Mouse (Mus musculus) frontal cortex, postnatal 36 days (tissue): ENCODE results near the gene Syn3.
"Not testable (repeated sequence)": the region's sequence is repeated elsewhere in the genome, so short reads cannot be mapped to it uniquely, and the experiment has no call there.

ENCODE experiments used
- DNase-seq, 2 experiments: peaks; one replicate each; pipeline ENCODE4 v3.0.0; 2022; ENCODE audit warnings: low spot score in 2 of 2

Gene Syn3

GRCm38 (mm10) chr10:86498673-86499391 lies at the start of gene Syn3:
Syn3 (minus strand) TSS chr10:86498896.
- peak; percentile 92 to 95 for DNase-seq

DNA sequence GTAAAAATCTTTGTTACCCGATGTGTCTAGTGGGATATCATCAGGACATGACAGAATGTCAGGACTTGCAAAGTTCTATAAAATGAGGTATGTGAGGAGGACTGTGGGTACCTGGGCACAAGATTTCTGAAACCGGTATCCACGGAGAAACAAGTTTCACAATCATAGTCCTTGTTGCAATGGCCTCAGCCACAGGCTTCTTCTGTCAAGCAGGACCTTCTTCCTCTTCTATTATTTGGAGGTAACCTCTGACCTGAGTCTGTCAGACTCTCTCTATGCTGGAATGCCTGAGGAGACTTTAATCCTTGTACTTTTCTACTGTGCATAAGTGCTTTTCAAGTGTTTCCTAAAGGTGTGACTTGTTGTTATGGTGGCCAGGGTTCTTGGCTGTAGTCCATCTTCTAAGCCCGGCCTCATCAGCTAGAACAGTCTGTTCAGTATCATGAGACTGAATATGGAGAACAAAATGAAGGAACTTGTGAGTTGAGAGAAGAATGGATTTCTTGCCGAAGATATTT lies 27.7 kb upstream of the Syn3 start:
- DNase-seq: not testable (repeated sequence)

DNA sequence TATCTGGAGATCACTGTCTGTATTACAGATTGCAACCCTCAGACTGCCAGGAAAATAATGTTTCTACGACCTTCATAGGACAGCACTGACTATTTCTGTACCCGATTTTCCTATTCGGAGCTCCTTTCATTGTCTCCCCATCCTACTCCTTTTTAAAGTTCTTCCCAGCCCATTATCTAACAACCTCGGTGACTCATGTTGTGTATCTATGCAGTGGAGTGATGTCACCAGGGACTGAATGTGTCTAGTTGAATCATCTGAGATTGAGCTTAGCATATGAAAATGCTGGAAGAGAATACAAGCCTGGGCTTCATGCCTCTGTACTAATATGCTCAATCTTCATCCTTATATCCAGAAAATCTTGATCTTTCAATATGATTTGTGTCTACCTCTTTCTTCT lies 15.1 kb upstream of the Syn3 start:
- DNase-seq: no peak

- no peak for DNase-seq
These were observed 12.2 kb upstream of the Syn3 start for GRCm38 (mm10) chr10:86510941-86511340.

DNA sequence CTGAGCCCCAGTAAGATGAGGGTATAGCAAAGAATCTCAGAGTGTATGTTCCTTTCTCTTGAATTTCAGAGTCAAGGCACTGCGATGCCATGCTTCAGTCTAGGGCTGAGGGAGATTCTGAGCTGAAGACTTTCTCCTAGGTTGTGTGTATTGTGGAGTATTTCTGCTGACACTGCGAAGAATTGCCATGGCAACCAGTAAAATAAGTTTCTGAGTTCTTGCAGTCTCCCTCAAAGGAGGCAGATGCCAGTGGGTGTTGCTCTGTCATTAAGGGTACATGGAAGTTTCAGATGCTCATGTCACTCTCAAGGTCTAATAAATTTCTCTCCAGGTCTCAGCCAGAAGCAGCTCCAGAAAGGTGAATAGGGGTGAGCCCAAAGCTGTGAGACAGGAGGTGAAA lies 3.4 kb upstream of the Syn3 start:
- peak; percentile 43 to 60 for DNase-seq

DNA sequence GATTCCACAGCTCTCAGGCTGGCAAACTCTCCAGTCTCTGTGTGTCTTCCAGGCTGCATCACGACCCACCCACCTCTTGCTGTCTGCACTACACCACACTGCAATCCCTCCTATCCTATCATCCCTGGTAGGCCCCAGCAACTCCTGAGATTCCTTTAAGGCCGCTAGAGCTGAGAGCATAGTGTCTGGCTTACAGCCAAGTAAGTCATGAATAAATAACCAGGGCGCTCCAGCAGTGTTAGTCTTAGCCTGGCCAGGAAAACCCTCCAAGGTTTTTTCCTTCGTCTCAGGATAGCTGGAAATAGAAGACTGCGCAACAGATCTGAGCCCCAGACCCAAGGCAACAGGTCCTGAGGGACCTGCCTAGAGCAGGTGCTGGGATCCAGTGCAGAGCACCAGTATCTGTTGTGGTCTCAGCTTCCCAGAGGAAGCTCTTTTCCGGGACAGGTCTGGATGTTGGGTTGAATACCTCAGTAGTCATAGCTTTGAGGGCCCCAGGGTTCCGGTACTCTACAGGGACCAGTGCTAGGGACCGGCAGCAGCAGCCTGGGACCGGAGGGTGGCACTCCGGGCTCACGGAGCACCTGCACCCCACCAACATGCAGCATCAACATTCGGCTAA lies 534 bp downstream of the Syn3 start:
- peak; percentile 63 to 76 for DNase-seq

- DNase-seq: no peak
These were observed 2.8 kb downstream of the Syn3 start for GRCm38 (mm10) chr10:86495851-86496250.

DNA sequence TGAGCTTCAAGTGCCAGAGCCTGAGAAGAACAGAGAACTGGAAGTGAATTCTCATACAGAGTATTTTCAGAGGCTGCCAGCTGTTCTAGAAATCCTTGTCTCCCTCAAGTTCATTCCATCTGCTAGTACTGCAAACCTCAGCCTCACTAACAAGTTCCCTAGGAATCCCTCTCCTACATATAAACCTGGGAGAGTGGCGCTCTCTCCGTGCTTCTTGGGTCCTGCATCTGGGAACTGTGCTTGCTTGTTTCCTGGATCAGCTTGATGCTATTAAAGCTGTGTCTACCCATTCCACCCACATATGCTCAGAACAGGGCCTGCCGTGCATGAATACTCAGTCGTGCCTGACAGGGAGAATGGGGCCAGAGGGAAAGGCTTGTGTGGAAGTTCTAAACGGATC lies 5.6 kb downstream of the Syn3 start:
- no peak for DNase-seq

DNA sequence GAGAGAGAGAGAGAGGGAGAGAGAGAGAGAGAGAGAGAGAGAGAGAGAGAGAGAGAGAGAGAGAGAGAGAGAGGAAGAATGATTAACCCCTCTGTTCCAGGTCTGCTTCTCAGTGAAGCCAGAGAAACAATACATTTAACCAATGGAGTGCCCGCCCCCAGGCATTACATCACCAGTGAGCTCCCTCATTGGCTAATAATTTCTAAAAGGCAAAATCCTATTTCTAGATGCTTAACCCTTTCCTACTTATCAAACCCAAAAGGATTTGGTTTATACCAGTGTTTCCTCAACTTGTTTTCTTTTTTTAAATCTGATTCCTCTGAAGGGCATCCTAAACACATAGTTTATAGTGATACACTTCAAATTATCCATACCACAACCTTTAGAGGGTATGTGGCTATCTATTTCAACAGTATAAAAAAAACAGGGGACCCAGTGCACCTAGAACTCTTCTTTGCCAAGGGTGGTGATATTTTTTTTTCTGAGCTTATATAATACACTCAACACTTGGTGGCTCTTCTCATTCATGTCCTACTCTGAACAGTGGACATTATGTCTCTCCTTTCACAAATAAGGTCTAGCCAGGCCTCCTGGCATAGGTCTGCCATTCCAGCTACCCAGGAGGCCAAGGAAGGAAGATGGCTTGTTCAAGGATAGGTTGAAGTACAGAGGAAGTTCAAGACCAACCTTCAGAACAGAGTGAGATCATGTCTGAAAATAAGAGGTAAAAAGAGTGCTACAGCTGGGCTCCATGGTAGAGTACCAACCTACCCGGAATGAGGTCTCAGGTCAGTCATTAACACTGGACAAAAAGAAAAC lies 6.4 kb downstream of the Syn3 start:
- DNase-seq: no peak

DNA sequence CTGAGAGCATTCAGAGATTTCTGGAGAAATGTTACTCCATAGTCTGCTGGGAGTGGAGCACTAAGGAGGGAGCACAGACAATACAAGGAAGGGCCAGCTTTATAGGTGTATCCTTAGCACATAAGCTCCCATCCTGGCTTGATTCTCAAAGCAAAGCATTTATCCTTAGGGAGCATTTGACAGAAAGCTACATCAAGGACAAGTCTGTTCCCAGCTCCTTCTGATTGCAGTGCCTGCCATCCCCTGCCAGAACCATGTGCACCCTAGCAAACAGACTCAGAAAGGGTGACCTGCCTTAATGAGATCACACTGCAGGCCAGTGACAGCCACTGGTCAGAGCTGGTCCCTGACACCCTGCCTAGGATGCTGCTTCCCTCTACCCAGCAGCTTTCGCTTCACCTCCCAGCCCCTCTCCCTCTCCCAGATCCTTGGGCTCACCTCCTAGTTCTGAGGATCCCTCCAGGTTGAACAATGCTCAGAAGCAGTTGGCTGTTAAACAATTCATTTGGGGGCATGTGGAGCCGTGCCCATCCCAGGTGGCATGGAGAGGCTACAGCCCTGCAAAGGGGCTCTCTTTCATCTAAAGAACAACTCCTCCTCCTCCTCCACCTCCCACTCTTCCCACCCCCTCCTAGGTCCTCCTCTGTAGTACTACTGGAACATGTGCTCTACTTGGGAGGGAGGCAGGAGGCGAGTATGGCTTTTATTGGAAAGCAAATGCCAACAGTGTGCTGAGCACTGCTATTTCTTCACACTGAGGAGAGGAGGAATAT lies 7.2 kb downstream of the Syn3 start:
- DNase-seq: no peak

DNA sequence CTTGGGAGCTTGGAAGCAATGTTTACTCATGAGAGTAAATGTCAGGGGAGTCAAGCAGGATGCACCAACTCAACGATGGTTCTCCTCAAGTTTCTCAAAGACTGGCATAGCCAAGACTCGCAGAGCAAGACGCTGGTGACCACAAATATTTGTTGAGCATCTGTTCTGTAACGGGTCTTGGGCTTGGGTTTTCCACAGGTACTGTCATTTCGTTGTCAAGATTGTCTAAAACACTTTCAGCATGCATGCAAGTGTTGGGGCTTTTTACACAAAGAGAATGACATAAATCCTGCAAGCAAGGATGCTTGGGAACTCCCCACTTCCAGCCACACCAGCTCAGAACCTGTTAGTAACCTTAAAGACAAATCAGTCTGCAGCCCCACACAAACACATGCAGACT lies 10.2 kb downstream of the Syn3 start:
- DNase-seq: no peak

DNA sequence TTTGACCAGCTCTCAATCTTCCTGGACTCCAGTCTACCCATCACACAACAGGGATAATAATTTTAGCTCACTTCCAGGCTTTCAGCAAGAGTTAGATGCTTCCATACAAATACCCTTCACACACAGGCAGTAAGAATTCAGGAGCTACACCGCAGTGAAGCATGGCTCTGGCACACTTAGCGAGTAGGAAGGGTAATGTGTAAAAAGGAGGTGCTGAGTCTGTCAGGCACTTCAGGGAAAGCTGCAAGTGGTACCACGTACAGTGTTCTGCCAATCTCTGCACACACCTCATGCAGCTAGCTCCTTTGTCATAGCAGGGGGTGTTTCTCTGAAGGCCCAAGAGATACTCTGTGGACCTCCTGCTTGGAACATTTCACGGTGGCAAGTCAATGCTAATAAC lies 12.7 kb downstream of the Syn3 start:
- peak in 1 of 2 experiments; percentile 40 for DNase-seq

GRCm38 (mm10) chr10:86483968-86484367 lies 14.7 kb downstream of the Syn3 start:
- no peak for DNase-seq

DNA sequence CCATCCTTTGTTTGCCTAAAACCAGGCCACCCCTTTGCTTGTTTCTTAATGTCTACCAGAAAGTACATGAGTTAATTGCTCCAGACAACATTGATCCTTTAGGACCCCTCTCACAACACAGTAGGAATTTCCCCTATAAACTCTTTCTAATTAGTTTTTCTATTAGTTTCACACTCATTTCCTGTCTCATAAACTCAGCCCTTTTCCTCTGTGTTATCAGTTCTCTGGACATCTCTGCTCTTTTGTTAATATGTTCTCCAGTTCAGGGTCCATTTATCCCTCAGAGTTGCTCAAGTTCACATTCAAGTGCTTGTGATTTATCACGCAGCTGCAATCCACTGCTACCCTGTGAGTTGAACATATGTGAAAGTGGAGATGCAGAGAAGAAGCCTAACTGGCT lies 16.2 kb downstream of the Syn3 start:
- DNase-seq: no peak

- peak; percentile 46 to 57 for DNase-seq
These were observed 18.0 kb downstream of the Syn3 start for GRCm38 (mm10) chr10:86480711-86481110.

DNA sequence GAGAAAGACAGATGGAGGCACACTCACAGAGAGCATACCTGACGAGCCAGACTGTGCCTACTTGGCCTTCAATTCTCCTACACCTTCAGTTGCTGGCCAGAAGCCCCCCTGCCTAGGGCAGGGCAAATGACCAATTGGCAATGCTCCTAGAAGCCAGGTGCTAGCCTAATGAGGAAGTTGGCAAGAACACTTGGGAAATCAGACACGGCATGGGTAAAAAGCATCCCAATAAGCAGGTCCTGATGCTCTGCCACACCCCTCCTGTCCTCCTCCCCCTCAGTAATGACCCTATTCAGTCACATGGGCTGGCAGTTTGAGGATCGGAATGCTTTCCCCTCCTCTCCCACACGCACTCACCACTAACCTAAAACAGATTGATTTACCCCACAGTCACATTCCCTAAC lies 19.0 kb downstream of the Syn3 start:
- no peak for DNase-seq

DNA sequence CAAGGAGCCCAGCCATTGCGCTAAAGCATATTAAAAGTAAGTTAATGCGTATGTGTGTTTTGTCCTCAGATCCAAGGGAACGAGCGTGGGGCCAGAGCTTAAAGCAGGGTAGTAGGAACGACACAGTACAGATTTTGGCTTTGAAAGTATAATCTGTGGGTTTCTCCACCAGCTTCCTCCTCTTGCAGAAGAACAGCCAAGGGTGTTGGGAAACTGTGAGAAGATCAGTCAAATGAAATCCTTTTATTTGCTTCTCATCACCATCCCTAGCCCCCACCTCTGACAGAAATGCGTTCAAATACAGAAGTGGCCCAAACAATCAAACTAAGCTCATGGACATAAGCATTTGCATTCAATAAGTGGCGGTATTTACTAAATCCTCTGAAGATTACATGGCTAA lies 22.0 kb downstream of the Syn3 start:
- no peak for DNase-seq

- no peak for DNase-seq
These were observed 23.4 kb downstream of the Syn3 start for GRCm38 (mm10) chr10:86475270-86475669.

GRCm38 (mm10) chr10:86474176-86475154 lies 24.2 kb downstream of the Syn3 start:
- DNase-seq: no peak

- DNase-seq: peak in 1 of 2 experiments; percentile 38
These were observed 25.0 kb downstream of the Syn3 start for GRCm38 (mm10) chr10:86473637-86474154.
